Mouse (Mus musculus) erythroblast, embryonic 14.5 days (primary cell): ENCODE results near the gene Gtf2ird1.

Experiments used
- GATA1 ChIP-seq: IDR thresholded peaks from 2 replicates; pipeline ENCODE4 v1.6.1; 2012; ENCODE audit warnings: low read length, inconsistent platforms, mixed read lengths
- TAL1 ChIP-seq: IDR thresholded peaks from 3 replicates; pipeline ENCODE4 v1.6.1; 2012; ENCODE audit warnings: low read length, inconsistent platforms, mixed read lengths

GRCm38 (mm10) chr5:134488042-134488441 is 31.5 kb upstream of the Gtf2ird1 start:
- no peak for TF ChIP-seq TAL1
- no peak for TF ChIP-seq GATA1
